Mouse (Mus musculus): ENCODE data around the gene Gas8.
"Not testable (repeated sequence)": the region's sequence is repeated elsewhere in the genome, so short reads cannot be mapped to it uniquely, and the experiment has no call there.

Gene Gas8

GRCm38 (mm10) chr8:123518667-123519066 is at the start of gene Gas8:
Gene Gas8, plus strand, starts transcription at chr8:123518834.
- DNase-seq (ENCODE audit: low read depth, low spot score), result peak; percentile 90

DNA sequence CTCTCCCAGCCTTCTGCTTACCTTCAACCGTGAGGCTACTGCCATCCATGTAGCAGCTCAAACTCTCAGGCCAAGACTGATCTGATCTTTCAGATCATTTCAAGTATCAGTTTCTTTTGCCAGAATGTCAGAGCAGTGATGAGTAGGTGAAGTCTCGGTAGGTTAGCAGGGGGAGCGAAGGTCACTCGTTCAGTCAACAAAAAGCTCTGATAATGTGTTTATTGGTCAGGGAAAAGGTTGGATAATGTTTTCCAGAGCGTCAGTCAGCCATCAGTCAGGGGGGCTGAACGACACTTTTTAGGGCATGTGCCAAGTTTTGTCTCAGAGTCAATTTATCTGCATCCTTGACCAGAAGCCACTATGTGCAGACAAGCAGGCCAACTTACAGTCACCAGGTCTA is 45.6 kb upstream of the Gas8 start:
- not testable (repeated sequence) for DNase-seq (ENCODE audit: low read depth, low spot score)

DNA sequence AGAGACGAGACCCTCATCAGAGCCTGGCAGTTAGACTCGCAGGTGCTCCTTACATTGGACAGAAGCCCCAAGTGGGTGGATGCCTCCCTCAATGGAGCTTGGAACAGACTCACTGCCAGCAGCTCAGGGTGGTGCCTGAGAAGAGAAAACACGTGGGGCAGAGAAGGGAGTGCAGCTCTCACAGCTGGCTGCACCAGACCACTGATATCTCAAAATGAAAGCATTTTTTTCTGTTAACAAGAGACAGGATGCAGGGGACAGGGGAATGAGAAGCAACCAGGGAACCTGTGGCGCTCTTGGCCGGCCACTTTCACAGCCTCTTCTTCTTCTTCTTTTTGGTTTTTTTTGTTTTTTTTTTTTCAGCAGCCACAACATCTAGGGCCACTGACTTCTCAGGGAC is 44.1 kb upstream of the Gas8 start:
- peak; percentile 82 for DNase-seq (ENCODE audit: low read depth, low spot score)

DNA sequence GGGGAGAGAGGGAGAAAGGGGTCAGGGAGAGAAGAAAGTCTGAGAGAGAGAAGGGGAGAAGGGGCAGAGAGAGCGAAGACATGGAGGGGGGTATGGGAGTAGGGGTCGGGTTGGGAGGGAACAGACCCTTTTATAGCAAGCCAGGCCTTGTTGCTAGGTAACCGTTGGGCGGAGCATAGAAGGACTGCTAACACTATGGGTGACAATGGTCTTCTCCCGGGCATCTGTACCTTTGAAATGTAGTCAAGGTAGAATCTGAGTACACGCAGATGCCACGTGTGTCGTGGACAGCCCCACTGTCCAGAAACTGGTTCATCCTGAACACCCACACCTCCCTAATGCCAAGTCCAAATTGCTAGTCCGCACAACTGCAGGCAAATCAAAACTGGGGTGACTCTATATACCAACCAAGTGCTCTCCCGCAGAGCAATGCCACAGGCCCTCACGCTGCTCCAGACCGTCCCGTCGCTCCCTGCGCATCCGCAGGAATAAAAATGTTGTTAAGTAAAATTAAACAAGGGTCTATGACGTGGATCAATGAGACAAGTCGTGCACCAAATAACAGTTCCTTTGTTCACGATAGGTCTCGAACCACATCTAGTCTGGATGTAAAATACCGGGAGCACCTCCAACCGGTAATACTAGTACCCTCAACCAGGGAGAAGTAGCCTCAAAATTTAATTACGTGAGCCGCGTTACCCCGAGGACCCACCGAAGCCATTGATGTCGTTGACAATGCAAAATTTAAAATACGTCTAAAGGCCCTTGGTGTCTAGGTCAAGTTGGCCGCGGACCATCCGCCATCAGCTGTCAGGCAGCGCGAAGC is 41.5 kb upstream of the Gas8 start:
- DNase-seq (ENCODE audit: low read depth, low spot score), result peak; percentile 57

DNA sequence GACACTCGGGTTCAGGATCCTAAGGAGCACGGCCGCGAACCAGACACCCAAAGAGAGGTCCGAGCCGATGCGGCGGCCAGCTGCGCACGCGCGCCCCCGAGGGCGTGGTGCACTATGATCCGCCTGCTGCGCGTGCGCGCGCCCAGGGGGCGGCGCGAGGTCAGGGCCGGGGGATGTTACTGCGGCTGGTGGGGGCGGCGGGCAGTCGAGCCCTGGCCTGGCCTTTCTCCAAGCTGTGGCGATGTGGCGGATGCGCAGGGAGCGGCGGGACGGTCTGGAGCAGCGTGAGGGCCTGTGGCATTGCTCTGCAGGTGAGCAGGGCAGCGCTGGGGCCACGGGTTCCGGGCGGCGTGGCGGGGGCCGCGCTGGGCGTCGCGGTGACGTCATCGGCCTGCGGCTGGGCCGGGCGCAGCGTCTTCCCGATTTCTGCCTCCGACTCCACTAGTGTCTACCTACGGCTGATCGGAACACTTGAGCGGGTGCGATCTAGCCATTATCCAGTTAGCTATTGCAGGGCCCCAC is 40.8 kb upstream of the Gas8 start, which contains the start of gene Afg3l1:
Afg3l1 (plus strand) TSS at position 167 of the 522 bp plus-strand sequence.
- peak; percentile 96 for DNase-seq (ENCODE audit: low read depth, low spot score)

DNA sequence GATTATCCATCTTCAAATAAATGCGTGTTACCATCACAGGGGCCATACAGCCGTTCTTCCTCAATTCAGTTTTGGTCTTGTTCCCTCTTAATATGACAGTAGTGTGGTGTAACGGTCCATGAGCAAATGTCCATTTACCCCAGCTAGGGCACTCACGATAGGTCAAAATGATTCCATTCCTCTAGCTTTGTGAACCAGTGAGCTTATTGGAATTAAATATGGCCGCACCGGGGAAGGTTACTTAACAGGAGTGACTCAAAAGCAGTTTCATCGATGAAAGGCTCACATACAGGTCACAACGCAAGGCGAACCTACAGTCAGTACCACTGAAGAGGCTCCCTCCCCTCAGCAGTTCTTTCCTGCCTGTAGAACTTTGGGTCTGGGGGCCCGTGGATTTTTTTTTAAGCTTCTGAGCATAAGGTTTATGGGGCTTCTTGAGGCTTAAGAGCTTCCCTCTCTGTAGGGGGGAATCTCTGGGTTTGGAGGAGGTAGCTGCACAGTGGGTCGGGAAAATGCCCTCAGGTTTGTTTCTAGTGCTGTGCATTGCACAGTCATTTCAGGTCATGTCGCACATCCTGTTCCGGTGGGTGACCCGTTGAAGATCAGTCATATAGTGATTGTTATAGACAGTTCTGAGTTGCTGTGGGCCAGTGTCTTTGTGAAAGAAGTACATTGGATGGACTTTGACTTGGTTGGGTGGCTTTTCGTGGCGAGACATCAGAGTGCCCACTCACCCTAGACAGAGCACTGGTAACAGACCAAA is 40.0 kb upstream of the Gas8 start:
- peak; percentile 59 for DNase-seq (ENCODE audit: low read depth, low spot score)

GRCm38 (mm10) chr8:123482627-123483026 is 36.0 kb upstream of the Gas8 start:
- DNase-seq (ENCODE audit: low read depth, low spot score), result peak; percentile 35

GRCm38 (mm10) chr8:123491280-123492075 is 27.2 kb upstream of the Gas8 start:
- DNase-seq (ENCODE audit: low read depth, low spot score), result no peak

DNA sequence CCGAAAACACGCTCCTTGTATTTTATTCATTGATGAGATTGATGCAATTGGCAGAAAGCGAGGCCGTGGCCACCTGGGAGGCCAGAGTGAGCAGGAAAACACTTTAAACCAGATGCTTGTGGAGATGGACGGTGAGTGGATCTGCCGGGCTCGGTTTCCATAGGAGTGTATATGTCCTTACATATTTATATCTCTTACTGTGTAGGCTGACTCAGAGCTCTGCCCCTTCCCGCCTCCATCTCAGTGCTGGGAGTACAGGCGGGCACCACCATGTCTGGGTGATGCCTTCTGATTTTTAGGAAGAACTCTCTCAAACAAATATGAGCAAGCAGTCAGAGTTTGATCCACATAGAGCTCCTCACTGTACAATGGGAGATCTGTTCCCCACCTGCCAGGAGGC is 25.7 kb upstream of the Gas8 start:
- no peak for DNase-seq (ENCODE audit: low read depth, low spot score)

DNA sequence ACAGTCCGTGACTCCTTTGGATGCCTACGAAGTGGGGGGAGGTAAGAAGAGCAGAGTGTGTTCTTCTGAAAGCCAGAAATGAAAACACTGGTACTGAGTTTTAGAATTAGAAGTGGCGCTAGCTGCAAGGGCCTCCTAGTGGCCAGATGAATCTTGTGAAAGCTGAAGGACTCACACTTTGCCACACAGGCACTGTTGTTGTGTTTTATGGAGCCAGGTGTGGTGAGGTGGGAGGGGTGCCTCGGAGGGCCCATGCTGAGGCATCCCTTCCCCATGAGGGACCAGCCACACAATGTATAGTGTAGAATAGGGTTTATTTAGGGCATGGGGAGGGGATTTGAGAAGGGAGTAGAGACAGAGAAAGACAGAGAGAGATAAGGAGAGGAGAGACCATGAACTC is 20.9 kb upstream of the Gas8 start:
- no peak for DNase-seq (ENCODE audit: low read depth, low spot score)

- no peak for DNase-seq (ENCODE audit: low read depth, low spot score)
Measured at GRCm38 (mm10) chr8:123498963-123499362, 19.7 kb upstream of the Gas8 start.

GRCm38 (mm10) chr8:123499556-123499955 is 19.1 kb upstream of the Gas8 start:
- no peak for DNase-seq (ENCODE audit: low read depth, low spot score)

- no peak for DNase-seq (ENCODE audit: low read depth, low spot score)
Measured at GRCm38 (mm10) chr8:123502192-123502591, 16.4 kb upstream of the Gas8 start.

GRCm38 (mm10) chr8:123503801-123504467 is 14.7 kb upstream of the Gas8 start:
- peak; percentile 24 for DNase-seq (ENCODE audit: low read depth, low spot score)

GRCm38 (mm10) chr8:123504591-123505195 is 13.9 kb upstream of the Gas8 start:
- DNase-seq (ENCODE audit: low read depth, low spot score), result no peak

DNA sequence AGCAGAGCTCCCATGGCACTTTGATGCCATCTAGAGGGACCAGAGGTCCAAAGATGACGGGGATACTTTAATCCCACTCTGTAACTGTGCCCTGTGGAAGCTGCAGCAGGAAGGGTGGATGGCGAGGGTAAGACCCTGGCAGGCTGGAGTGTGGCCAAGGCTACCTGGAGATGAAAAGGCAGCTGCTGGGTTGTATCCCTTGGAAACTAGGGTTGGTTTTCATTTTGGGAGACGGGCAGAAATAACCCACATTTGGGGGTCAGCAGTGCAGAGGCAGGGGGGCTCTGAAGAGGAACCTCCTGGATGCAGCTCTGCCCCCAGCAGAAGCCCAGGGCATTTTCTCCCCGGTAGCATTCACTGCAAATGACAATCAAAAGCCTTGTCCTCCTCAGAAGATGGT is 13.4 kb upstream of the Gas8 start:
- no peak for DNase-seq (ENCODE audit: low read depth, low spot score)

DNA sequence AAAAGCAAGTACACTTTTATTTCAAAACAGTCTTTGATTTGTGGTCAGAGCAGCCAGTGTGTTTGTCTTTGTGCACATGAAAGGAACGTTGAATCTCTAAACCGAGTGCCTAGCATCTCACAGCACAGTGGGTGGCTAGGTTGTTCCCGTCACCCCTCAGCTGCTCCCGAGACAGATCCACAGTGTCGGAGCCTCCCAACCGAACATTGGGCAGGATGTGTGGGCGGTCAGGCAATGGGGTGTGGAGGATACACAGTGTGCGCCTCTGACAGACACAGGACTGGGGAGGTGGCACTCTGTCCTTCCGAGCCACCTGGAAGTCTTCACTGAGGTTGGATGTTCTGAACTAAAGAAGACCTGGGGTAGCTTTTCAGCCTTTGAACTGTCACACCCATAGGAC is 12.9 kb upstream of the Gas8 start:
- no peak for DNase-seq (ENCODE audit: low read depth, low spot score)

GRCm38 (mm10) chr8:123507153-123507552 is 11.5 kb upstream of the Gas8 start:
- DNase-seq (ENCODE audit: low read depth, low spot score), result no peak

GRCm38 (mm10) chr8:123510819-123511218 is 7.8 kb upstream of the Gas8 start:
- DNase-seq (ENCODE audit: low read depth, low spot score), result no peak

DNA sequence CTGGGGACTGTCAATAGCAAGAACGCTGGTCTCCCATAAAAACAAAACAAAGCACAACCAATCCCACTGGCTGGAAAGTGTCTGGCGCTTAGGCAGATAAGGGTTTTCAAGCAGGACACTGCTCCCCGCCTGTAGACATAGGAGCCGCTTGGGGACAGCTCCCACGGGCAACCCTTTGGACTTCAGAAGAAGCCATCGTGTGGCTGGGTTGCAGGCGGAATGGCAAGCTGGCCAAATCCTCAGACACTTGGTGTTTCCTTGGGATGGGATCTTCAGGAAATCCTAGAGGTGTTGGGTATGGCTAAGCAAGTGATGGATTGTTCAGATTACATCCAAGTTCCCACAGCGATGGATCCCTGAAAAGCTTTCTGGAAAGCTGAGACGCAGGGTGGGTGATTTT is 4.5 kb upstream of the Gas8 start:
- no peak for DNase-seq (ENCODE audit: low read depth, low spot score)
